Mouse (Mus musculus): ENCODE results near the gene Macf1.

DNA sequence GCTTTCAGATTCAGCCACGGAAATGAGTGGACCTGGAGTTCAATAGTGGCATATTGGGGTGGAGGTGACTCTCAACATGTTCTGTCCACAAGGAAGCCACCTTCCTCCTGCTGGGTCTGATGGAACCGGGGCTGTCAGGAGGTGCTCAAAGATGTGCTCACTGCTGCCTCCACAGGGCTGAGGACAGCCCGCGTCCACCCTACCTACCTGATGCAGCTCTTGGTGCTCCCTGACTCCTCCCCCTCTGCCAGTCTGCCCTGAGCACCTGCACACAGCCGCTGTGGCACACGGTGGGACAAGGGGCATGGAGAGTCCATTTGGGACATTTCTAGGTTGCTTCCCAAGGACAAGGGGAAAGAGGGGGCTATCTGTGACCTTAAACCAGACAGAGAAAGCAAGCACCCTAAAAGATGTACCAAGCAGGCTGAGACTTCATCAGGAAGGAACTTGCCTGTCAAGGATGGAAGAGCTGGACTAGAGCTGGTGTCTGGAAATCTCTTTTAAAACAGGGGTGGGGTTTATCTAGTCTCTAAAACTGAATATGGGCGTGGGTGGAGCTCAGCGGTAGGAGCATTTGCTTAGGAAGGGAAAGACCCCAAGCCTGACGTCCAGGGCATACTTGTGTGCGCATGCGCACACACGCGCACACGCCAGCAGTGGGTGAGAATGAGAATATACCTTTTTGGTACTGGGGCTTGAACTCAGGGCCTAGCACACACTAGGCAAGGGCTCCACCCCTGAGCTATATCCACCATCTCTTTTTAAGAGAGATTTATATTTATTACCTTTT is 348.2 kb downstream of the Macf1 start:
- TF ChIP-seq CTCF (IDR thresholded peaks at IDR 0.05; ENCODE audit: borderline replicate concordance, insufficient read depth, low read length) = peak; percentile 18; the same call in 1 of the 2 replicates
- no peak for TF ChIP-seq POLR2A (IDR thresholded peaks at IDR 0.05; ENCODE audit: low read depth, low read length)

All from embryonic fibroblast, embryonic 13.5 days (primary cell).